Mouse (Mus musculus) spleen, adult 12 weeks (tissue): Measurements from ENCODE around the gene Slc43a1.
A peak's percentile ranks its signal among the peaks of the same experiment; 100 is the strongest.
"Not testable (repeated sequence)": the region's sequence is repeated elsewhere in the genome, so short reads cannot be mapped to it uniquely, and the experiment has no call there.

Experiments used
- DNase-seq: peaks from one replicate; pipeline ENCODE4 v3.0.0; 2022; ENCODE audit warnings: low spot score

The Slc43a1 gene

GRCm38 (mm10) chr2:84838593-84838949 is at the start of gene Slc43a1:
Slc43a1 (plus strand) TSS chr2:84838850.
- no peak for DNase-seq

GRCm38 (mm10) chr2:84790418-84790817 is 48.2 kb upstream of the Slc43a1 start:
- DNase-seq: no peak

GRCm38 (mm10) chr2:84792516-84792915 is 46.1 kb upstream of the Slc43a1 start:
- DNase-seq: no peak

GRCm38 (mm10) chr2:84793154-84793553 is 45.5 kb upstream of the Slc43a1 start:
- DNase-seq: no peak

- DNase-seq: no peak
Measured at GRCm38 (mm10) chr2:84793871-84794270, 44.8 kb upstream of the Slc43a1 start.

- peak; percentile 74 for DNase-seq
Measured at GRCm38 (mm10) chr2:84797833-84798492, 40.7 kb upstream of the Slc43a1 start.

- peak; percentile 81 for DNase-seq
Measured at GRCm38 (mm10) chr2:84798493-84798921, 40.1 kb upstream of the Slc43a1 start, which contains the start of gene Ube2l6. Ube2l6 (plus strand) TSS chr2:84798828.

GRCm38 (mm10) chr2:84799041-84799561 is 39.5 kb upstream of the Slc43a1 start:
- DNase-seq: peak; percentile 70

GRCm38 (mm10) chr2:84800304-84800703 is 38.3 kb upstream of the Slc43a1 start:
- no peak for DNase-seq

GRCm38 (mm10) chr2:84801223-84801622 is 37.4 kb upstream of the Slc43a1 start:
- DNase-seq: not testable (repeated sequence)

- DNase-seq: no peak
Measured at GRCm38 (mm10) chr2:84803963-84804362, 34.7 kb upstream of the Slc43a1 start.

- DNase-seq: no peak
Measured at GRCm38 (mm10) chr2:84806546-84806945, 32.1 kb upstream of the Slc43a1 start.

GRCm38 (mm10) chr2:84809330-84809729 is 29.3 kb upstream of the Slc43a1 start:
- DNase-seq: no peak

GRCm38 (mm10) chr2:84810526-84810885 is 28.1 kb upstream of the Slc43a1 start:
- DNase-seq: no peak

- DNase-seq: peak; percentile 85
Measured at GRCm38 (mm10) chr2:84810886-84811577, 27.6 kb upstream of the Slc43a1 start.

- DNase-seq: peak; percentile 84
Measured at GRCm38 (mm10) chr2:84811880-84812279, 26.8 kb upstream of the Slc43a1 start.

GRCm38 (mm10) chr2:84812676-84813075 is 26.0 kb upstream of the Slc43a1 start:
- no peak for DNase-seq

GRCm38 (mm10) chr2:84819861-84820260 is 18.8 kb upstream of the Slc43a1 start:
- DNase-seq: no peak

- DNase-seq: no peak
Measured at GRCm38 (mm10) chr2:84822552-84822951, 16.1 kb upstream of the Slc43a1 start, which contains the start of gene Smtnl1. Smtnl1 (minus strand) TSS chr2:84822652.

GRCm38 (mm10) chr2:84823237-84823636 is 15.4 kb upstream of the Slc43a1 start:
- DNase-seq: no peak

GRCm38 (mm10) chr2:84826488-84827282 is 12.0 kb upstream of the Slc43a1 start, which contains the start of gene Timm10:
Timm10 (plus strand) TSS chr2:84826997.
- peak; percentile 72 for DNase-seq

- peak; percentile 49 for DNase-seq
Measured at GRCm38 (mm10) chr2:84827283-84827920, 11.2 kb upstream of the Slc43a1 start.
